In genomic region chr10:41887080-41887821, GRCm38 (mm10) we compare ENCODE assay signal across 8 mouse cellular contexts.
DNase-seq lines count a peak whose midpoint lies in the region; ATAC-seq lines count a peak whose summit lies in the region.

No protein-coding gene starts in this region.

- H3K4me1 ChIP-seq in heart, embryonic 14.5 days (ENCODE audit: control insufficient read depth in 2 of 2, insufficient read depth in 2 of 2, low read length in 2 of 2) = peaks cover 9 to 24% of the 10 kb centered on the region in 2 experiments
- H3K4me1 ChIP-seq in liver, embryonic 12.5 days = peaks cover 42% of the 10 kb centered on the region

- H3K4me2 ChIP-seq in heart, embryonic 14.5 days (ENCODE audit: low read length) = peak overlapping the region; percentile 78
- peak overlapping the region; percentile 95 for H3K4me2 ChIP-seq in liver, embryonic 12.5 days

- H3K9me3 ChIP-seq in heart, embryonic 14.5 days (ENCODE audit: control insufficient read depth, low read length) = no peaks in the 10 kb centered on the region
- no peaks in the 10 kb centered on the region for H3K9me3 ChIP-seq in liver, embryonic 12.5 days (replicated peaks)

- ATAC-seq in heart, embryonic 14.5 days (ENCODE audit: insufficient number of reproducible peaks, insufficient read depth, low FRiP score, low read depth) = peak; percentile 96
- ATAC-seq in liver, embryonic 12.5 days = peak; percentile 98

- WGBS in heart, embryonic 14.5 days = under 1% methylated on average over 65 of the region's 65 CpGs
- 3% methylated on average over 65 of the region's 65 CpGs for WGBS in liver, embryonic 12.5 days (ENCODE audit: insufficient replicate concordance)

- peak; percentile 72 to 78 for DNase-seq in CD8-positive naive resting alpha-beta T cell, adult 2 months (ENCODE audit: low read depth in 2 of 2, low spot score in 2 of 2)
- DNase-seq in c-Kit-negative CD71-positive TER-119-positive erythroid progenitor cells, embryonic 14.5 days (ENCODE audit: low read depth, low spot score) = peak; percentile 90
- DNase-seq in fibroblast of lung, adult 2 months (ENCODE audit: low read depth) = peak; percentile 82
- DNase-seq in kidney, postnatal 10 days = peak; percentile 99
- peak; percentile 95 for DNase-seq in naive thymus-derived CD4-positive, alpha-beta T cell, adult 2 months (ENCODE audit: low read depth)
- DNase-seq in splenic B cell, adult 2 months (ENCODE audit: low read depth, low spot score) = peak; percentile 94

- H3K27me3 ChIP-seq in heart, embryonic 14.5 days (ENCODE audit: control insufficient read depth, insufficient read depth, low read length) = no peaks in the 10 kb centered on the region
- no peaks in the 10 kb centered on the region for H3K27me3 ChIP-seq in liver, embryonic 12.5 days (replicated peaks)
- H3K27me3 ChIP-seq in splenic B cell, adult 2 months (ENCODE audit: control insufficient read depth, insufficient read depth, low read length, poor library complexity, severe bottlenecking) = no peaks in the 10 kb centered on the region

- H3K27ac ChIP-seq in heart, embryonic 14.5 days (replicated peaks in 1 of 2; ENCODE audit: control insufficient read depth in 1 of 2, insufficient read depth in 1 of 2, low read depth in 2 of 2, low read length in 2 of 2) = peak overlapping the region; percentile 97 to 99
- H3K27ac ChIP-seq in liver, embryonic 12.5 days = peak overlapping the region; percentile 100

- no peaks in the 10 kb centered on the region for H3K36me3 ChIP-seq in heart, embryonic 14.5 days (ENCODE audit: control insufficient read depth, insufficient read depth, low read length)
- no peaks in the 10 kb centered on the region for H3K36me3 ChIP-seq in liver, embryonic 12.5 days
- no peaks in the 10 kb centered on the region for H3K36me3 ChIP-seq in splenic B cell, adult 2 months (ENCODE audit: control insufficient read depth, insufficient read depth, low read length, poor library complexity, severe bottlenecking)

- peak overlapping the region; percentile 63 to 89 for H3K4me3 ChIP-seq in heart, embryonic 14.5 days (ENCODE audit: control insufficient read depth in 1 of 2, insufficient read depth in 1 of 2, low read depth in 1 of 2, low read length in 2 of 2)
- peak overlapping the region; percentile 85 for H3K4me3 ChIP-seq in liver, embryonic 12.5 days

- H3K9ac ChIP-seq in heart, embryonic 14.5 days (ENCODE audit: low read length) = peak overlapping the region; percentile 83
- peak overlapping the region; percentile 97 for H3K9ac ChIP-seq in liver, embryonic 12.5 days

Comparison
In these comparisons a context has a peak if more than half of its experiments do, and no peak if none do; other contexts are left out.
1. Peak in every context shown above with its lines: DNase-seq, ATAC-seq, H3K4me3 ChIP-seq and H3K27ac ChIP-seq.